Comparison of ENCODE assay signal across 22 mouse cellular contexts in genomic region chr10:62179944-62180343, GRCm38 (mm10). TPM values are rescaled to one million over a fixed set of nuclear protein-coding genes. Genes with fewer than 3 reads are reported as not detected.
A peak's percentile ranks its signal among the peaks of the same experiment; 100 is the strongest.
DNase-seq lines count a peak whose midpoint lies in the region; TF ChIP-seq lines count a peak whose summit lies in the region.
"Had no signal": no experiment of that assay in that cellular context is flagged by ENCODE, and none has a peak within 500 bp of the region (broad histone marks: within the 10 kb centered on the region; RNA-seq: fewer than 3 reads in every experiment).

No protein-coding gene starts in this region.

- no peaks in the 10 kb centered on the region for H3K79me3 ChIP-seq in C2C12 (ENCODE audit: low read depth)

- H3K27me3 ChIP-seq in C2C12 (ENCODE audit: control insufficient read depth, insufficient read depth, insufficient read length), result no peaks in the 10 kb centered on the region

- H3ac ChIP-seq in C2C12 (ENCODE audit: control insufficient read depth, insufficient read length, low read depth), result no peak overlapping the region

- DNase-seq in gastrocnemius, postnatal 4 days (ENCODE audit: low spot score in 2 of 2), result no peak
- DNase-seq: adrenal gland, adult 2 months; adrenal gland, adult 8-10 months; adrenal gland, postnatal 10 days; adrenal gland, postnatal 14 days; adrenal gland, postnatal 25 days; adrenal gland, postnatal 36 days; B cell, adult 2 months; cerebellum, adult 11 months; cerebellum, adult 11-12 months; cerebellum, adult 18-20 months; cerebellum, adult 2 months; cerebellum, adult 8-10 months had no signal

- TF ChIP-seq CTCF in C2C12 (IDR thresholded peaks at IDR 0.05; ENCODE audit: control insufficient read depth, insufficient read depth, insufficient read length), result no peak

- H3K4me3 ChIP-seq in C2C12 (ENCODE audit: insufficient read depth, poor library complexity, severe bottlenecking), result no peak overlapping the region

- no peaks in the 10 kb centered on the region for H3K79me2 ChIP-seq in C2C12 (ENCODE audit: control insufficient read depth, insufficient read depth)

- no peaks in the 10 kb centered on the region for H3K36me3 ChIP-seq in C2C12 (ENCODE audit: control insufficient read depth, insufficient read depth)
- H3K36me3 ChIP-seq: G1E had no signal

TF ChIP-seq in C2C12, 6 proteins besides CTCF, POLR2A, EP300 and RAD21:
- peak; percentile 54 for TF ChIP-seq MYOD1 (IDR thresholded peaks at IDR 0.05; ENCODE audit: control insufficient read depth, insufficient read length, low read depth)
- no peak for TF ChIP-seq FOSL1 (IDR thresholded peaks at IDR 0.05; ENCODE audit: insufficient read depth, low read length, poor library complexity, severe bottlenecking)

RNA-seq across cellular contexts. Expression of gene Fam241b, which starts 36.2 kb away (rescaled TPM):
- polyA plus RNA-seq in C2C12 (2012; fragmentation: generic; extraction: Trizol), result 1.9 TPM
- total RNA-seq in gastrocnemius, postnatal 4 days (2021), result under 1 TPM; 0.23 to 0.47 TPM

RNA-seq across cellular contexts. Expression of gene Neurog3, which starts 47.1 kb away (rescaled TPM):
- not detected for polyA plus RNA-seq in C2C12 (2012; fragmentation: generic; extraction: Trizol)
- not detected for total RNA-seq in gastrocnemius, postnatal 4 days (2021)
- total RNA-seq: adrenal gland, adult 18-20 months; adrenal gland, adult 2 months; adrenal gland, adult 8-10 months; adrenal gland, postnatal 10 days; adrenal gland, postnatal 14 days; adrenal gland, postnatal 25 days; adrenal gland, postnatal 36 days; adrenal gland, postnatal 4 days; CH12.LX; G1E; MEL had no signal
- polyA plus RNA-seq: activated CD4-positive, CD25-positive, alpha-beta regulatory T cell, adult 4 months; adrenal gland, adult 2 months; CD4-positive, CD25-positive, alpha-beta regulatory T cell, adult 4 months; G1E; Patski had no signal

RNA-seq across cellular contexts. Expression of gene Tspan15, which starts 51.1 kb away (rescaled TPM):
- 5.6 TPM for polyA plus RNA-seq in C2C12 (2012; fragmentation: generic; extraction: Trizol)
- total RNA-seq in gastrocnemius, postnatal 4 days (2021), result 10 to 100 TPM; 25.5 to 30.8 TPM
